8 mouse cellular contexts compared by ENCODE assay signal in the genomic region with DNA sequence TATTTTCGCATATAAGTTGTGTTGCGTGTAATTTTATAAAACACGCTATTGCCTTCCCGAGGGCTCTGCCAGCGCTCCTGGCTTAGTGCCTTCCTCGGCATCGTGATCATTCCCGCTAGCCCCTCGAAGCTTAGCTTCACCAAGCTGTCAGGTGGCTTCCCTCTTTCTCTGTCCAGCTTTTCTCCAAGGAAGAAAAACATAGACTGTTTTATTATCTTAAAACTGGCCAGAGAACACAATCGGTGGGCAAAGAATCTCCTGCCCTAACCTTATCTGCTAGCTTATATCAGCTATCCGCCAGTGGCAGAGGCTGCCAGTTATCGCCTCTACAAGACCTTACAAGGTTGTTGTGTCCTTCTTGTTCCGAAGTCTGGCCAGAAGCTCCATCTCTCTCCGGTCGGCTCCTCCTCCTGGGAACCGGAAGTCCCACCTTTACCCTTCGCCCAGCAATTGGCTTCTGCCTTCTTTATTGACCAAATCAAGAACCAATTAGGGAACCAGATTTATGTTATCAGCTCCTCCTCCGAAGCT. TPM values are rescaled to one million over a fixed set of nuclear protein-coding genes. Genes with fewer than 3 reads are reported as not detected.
DNase-seq lines count a peak whose midpoint lies in the region; ATAC-seq lines count a peak whose summit lies in the region.

No protein-coding gene starts in this region.

- peak overlapping the region; percentile 95 for H3K27ac ChIP-seq in hindbrain, embryonic 13.5 days

- peak; percentile 93 for DNase-seq in NIH3T3 (ENCODE audit: low read depth)
- DNase-seq in cerebellum, postnatal 10 days: peak; percentile 92 to 93
- DNase-seq in frontal cortex, postnatal 14 days (ENCODE audit: low spot score in 2 of 2): peak; percentile 75 to 80
- DNase-seq in layer of hippocampus, postnatal 36 days: peak; percentile 86
- DNase-seq in lung, postnatal 36 days: peak; percentile 96
- peak; percentile 96 for DNase-seq in retina, postnatal 1 day
- DNase-seq in urinary bladder, adult 18-20 months (ENCODE audit: low spot score in 2 of 2): peak; percentile 75 to 86

- peak overlapping the region; percentile 50 for H3K4me3 ChIP-seq in hindbrain, embryonic 13.5 days

- 1% methylated on average over 18 of the region's 18 CpGs for WGBS in hindbrain, embryonic 13.5 days

- ATAC-seq in hindbrain, embryonic 13.5 days (ENCODE audit: low FRiP score): peak; percentile 67

- peaks cover 36% of the 10 kb centered on the region for H3K4me1 ChIP-seq in hindbrain, embryonic 13.5 days (replicated peaks)

- H3K9me3 ChIP-seq in hindbrain, embryonic 13.5 days: no peaks in the 10 kb centered on the region

- no peaks in the 10 kb centered on the region for H3K27me3 ChIP-seq in hindbrain, embryonic 13.5 days

- H3K36me3 ChIP-seq in hindbrain, embryonic 13.5 days: no peaks in the 10 kb centered on the region

- H3K4me2 ChIP-seq in hindbrain, embryonic 13.5 days: peak overlapping the region; percentile 71

- H3K9ac ChIP-seq in hindbrain, embryonic 13.5 days: peak overlapping the region; percentile 75

RNA-seq across cellular contexts. Expression of gene Ctc1, which starts 3.6 kb away (rescaled TPM):
- polyA plus RNA-seq in hindbrain, embryonic 13.5 days (2015; fragmentation: Nextera tagmentation; extraction: Ambion mirVana): 49.4 and 49.9 TPM in 2 replicates
- 10 to 100 TPM; 31.8 to 32.3 TPM for total RNA-seq in layer of hippocampus, postnatal 36 days (2021)

RNA-seq across cellular contexts. Expression of gene Pfas, which starts 3.9 kb away (rescaled TPM):
- 19.1 and 20.4 TPM in 2 replicates for polyA plus RNA-seq in hindbrain, embryonic 13.5 days (2015; fragmentation: Nextera tagmentation; extraction: Ambion mirVana)
- total RNA-seq in layer of hippocampus, postnatal 36 days (2021): 10 to 100 TPM; 22.8 to 28.9 TPM

RNA-seq across cellular contexts. Expression of gene Aurkb, which starts 33.3 kb away (rescaled TPM):
- polyA plus RNA-seq in hindbrain, embryonic 13.5 days (2015; fragmentation: Nextera tagmentation; extraction: Ambion mirVana): 31.7 and 34.2 TPM in 2 replicates
- 1 to 10 TPM; 1.0 to 1.1 TPM for total RNA-seq in layer of hippocampus, postnatal 36 days (2021)

RNA-seq across cellular contexts. Expression of gene Rangrf, which starts 37.2 kb away (rescaled TPM):
- 24.7 and 26.7 TPM in 2 replicates for polyA plus RNA-seq in hindbrain, embryonic 13.5 days (2015; fragmentation: Nextera tagmentation; extraction: Ambion mirVana)
- total RNA-seq in layer of hippocampus, postnatal 36 days (2021): 10 to 100 TPM; 17.6 to 19.7 TPM

RNA-seq across cellular contexts. Expression of gene Slc25a35, which starts 44.2 kb away (rescaled TPM):
- 1.5 TPM in 2 replicates for polyA plus RNA-seq in hindbrain, embryonic 13.5 days (2015; fragmentation: Nextera tagmentation; extraction: Ambion mirVana)
- 1 to 10 TPM; 5.3 to 5.6 TPM for total RNA-seq in layer of hippocampus, postnatal 36 days (2021)

Comparison
In these comparisons a context has a peak if more than half of its experiments do, and no peak if none do; other contexts are left out.
1. Peak in every context shown above with its lines: DNase-seq, ATAC-seq, H3K4me3 ChIP-seq and H3K27ac ChIP-seq.